Mouse (Mus musculus) gastrocnemius, postnatal 4 days (tissue): ENCODE measurements around the gene Babam2. TPM values are rescaled to one million over a fixed set of nuclear protein-coding genes. Genes with fewer than 3 reads are reported as not detected.
"Not testable (repeated sequence)": the region's sequence is repeated elsewhere in the genome, so short reads cannot be mapped to it uniquely, and the experiment has no call there.

Source experiments
- DNase-seq, 2 experiments: peaks; one replicate each; pipeline ENCODE4 v3.0.0; 2021 to 2022; ENCODE audit warnings: low spot score in 2 of 2, mixed read lengths in 2 of 2
- total RNA-seq, 2 experiments: library from RNA; stranded (reverse); gene quantifications; 2 replicates each; pipeline ENCODE4 v1.2.3; 2021

Gene Babam2
- total RNA-seq, 2 experiments from 2014 or later = 45.0 to 51.0 TPM

DNA sequence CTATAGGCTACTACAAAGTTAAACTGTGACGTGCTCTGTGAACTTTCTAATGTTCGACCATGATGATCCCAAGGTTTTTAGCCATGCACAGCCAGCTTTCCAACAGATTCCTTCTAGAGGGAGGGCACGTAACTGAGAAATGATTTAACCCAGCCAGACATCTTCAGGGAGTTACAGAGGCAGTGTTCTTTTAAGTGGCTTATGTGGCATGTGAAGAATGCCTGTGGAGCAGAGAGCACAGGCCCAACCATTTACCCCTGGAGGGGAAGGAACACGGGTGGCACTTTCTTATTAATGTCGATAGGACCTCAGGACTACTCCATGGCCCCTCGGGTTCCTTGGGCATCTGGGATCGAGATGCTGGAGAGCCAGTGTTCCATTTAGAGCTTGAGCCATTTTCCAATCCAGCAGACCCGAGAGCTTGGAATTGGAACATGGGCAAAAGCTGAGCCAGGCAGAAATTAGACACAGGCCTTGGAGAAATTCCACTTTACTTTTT lies 233.7 kb downstream of the Babam2 start:
- no peak for DNase-seq

DNA sequence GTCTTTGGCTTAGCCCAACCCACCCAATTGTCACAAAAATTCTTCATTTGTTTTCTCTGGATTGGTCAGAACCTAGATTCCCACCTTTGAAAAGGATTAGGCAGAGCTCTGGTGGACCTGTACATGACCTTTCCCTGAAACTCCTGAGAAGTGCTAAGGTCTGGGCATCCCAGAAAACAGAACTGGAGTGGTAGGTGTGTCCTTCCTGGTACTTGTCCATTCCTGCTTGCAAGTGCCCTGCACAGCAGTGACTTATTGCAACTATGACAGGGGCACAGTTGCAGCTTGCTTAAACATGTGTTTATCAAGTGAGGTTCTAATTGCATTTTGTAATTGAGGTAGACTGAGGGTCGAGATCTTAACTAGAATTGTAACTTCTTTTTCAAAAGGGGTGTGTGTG lies 234.2 kb downstream of the Babam2 start:
- DNase-seq = no peak

- DNase-seq = no peak
These were observed 235.8 kb downstream of the Babam2 start for GRCm38 (mm10) chr5:31933296-31933695.

DNA sequence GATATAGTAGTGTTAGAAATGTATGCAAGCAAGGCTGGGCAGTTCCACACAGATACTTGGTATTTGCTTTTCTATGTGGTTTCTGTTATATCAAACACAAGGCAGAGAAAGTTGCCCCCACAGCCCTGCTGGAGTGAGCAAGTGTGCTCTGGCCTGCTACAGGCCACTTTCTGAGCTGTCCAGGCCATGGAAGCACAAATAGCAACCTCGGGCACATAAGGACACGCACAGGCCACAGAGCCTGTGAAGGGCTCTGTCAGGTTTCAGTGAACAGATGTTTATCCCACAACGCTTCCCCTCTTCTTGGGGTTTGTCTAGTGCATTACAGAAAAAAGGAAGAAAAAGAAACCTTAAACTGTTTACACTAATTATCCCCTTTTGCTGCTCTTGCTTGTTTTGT lies 236.9 kb downstream of the Babam2 start:
- DNase-seq = no peak

GRCm38 (mm10) chr5:31935936-31936335 lies 238.5 kb downstream of the Babam2 start:
- DNase-seq = no peak

DNA sequence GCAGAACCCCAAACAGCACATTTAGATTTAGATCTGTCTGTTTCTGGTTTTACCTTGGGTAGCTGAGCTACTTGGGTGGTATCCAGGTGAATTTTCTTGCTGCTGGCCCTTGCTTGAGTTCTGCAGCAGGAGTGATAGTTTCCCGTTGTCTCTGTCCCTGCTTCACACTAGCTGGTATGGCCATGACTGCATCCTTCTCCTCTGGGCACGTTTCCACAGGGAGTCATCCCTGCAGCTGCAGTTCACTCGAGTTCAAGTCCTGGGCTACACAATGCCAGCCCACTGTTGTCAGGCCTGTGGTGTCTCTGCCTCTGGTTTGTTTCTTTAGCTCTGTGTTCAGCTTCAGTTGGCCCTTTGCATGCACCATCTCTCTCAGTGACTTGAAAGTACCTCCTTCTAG lies 239.0 kb downstream of the Babam2 start:
- no peak for DNase-seq

- no peak for DNase-seq
These were observed 243.4 kb downstream of the Babam2 start for GRCm38 (mm10) chr5:31940876-31941275.

- peak in 1 of 2 experiments; percentile 24 for DNase-seq
These were observed 249.7 kb downstream of the Babam2 start for GRCm38 (mm10) chr5:31947185-31947584.

GRCm38 (mm10) chr5:31949389-31949788 lies 251.9 kb downstream of the Babam2 start:
- no peak for DNase-seq

DNA sequence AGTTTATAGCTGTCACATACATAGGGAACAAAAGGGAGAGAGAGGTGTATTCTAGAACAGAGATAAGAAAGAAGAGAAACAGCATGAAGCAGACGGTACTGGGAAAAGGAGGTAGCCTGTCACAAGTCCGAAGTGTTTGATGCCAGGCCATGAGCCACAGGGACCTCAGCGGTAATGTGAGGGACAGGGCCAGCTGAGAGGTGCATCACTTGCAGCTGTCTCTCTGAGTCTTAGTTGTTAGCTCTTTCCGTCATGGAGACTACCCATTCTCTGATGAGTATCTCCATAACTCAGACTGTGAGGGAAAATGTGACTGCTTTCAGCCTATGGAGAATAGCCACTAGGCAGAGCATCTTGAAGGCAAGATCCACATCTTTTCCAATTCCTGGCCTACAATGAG lies 253.0 kb downstream of the Babam2 start:
- DNase-seq = no peak

GRCm38 (mm10) chr5:31955184-31955583 lies 257.7 kb downstream of the Babam2 start:
- DNase-seq = no peak

DNA sequence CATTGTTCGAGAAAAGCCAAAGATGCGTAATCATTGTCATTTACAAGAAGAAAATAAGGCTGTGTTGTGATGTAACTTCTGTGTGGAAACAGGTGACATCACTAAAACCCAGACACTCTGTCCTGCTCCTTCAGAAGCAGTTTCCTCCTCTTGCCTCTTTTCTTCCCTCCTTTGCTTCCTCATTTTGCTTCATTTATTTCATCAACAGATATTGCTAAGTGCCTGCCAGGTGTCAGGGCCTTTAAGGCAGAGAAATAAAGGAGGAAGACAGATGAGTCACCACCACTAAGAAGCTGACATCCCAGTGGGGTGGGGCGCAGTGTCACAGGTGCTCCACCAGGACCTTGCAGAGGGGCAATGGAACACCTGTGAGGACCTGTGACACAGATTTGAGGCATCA lies 258.9 kb downstream of the Babam2 start:
- DNase-seq = no peak

DNA sequence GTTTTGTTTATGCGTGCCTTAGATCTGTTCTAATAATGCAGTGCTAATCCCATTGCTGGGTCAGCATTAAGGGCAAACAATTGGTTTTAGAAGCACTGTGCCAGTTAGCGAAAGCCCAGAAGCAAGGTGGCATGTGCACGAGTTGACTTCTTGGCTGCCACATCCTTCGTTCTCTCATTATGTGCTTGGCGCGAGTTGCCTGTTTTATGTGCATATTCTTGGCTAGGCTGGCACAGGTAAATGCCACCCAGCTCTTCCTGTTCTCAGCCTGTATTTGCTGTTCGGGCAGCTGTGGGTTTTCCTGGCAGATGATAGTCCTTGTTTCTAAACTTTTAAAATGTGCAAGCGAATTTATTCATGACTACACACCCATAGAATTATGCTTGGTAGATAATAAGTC lies 262.4 kb downstream of the Babam2 start:
- DNase-seq = no peak

GRCm38 (mm10) chr5:31961423-31961822 lies 263.9 kb downstream of the Babam2 start:
- DNase-seq = no peak

DNA sequence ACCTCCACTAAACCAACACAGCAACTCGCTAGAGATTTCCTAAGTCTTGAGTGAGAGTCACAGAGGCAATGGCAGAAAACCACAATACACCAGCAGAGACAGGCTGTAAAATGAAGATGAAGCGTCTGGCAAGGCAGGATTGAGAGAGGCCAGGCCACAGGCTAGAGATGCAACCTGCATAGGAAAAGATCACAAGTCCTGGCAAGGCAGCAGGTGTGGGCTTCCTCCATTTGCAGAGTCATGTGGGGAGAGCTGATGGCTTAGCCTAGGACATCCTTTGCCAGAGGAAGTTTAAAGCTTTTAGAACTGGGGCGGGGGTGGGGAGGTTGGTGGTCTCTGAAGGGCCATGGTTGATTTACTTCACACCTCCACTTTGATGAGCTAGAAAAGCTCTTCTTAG lies 264.9 kb downstream of the Babam2 start:
- DNase-seq = no peak

GRCm38 (mm10) chr5:31963352-31963751 lies 265.9 kb downstream of the Babam2 start:
- DNase-seq = no peak

DNA sequence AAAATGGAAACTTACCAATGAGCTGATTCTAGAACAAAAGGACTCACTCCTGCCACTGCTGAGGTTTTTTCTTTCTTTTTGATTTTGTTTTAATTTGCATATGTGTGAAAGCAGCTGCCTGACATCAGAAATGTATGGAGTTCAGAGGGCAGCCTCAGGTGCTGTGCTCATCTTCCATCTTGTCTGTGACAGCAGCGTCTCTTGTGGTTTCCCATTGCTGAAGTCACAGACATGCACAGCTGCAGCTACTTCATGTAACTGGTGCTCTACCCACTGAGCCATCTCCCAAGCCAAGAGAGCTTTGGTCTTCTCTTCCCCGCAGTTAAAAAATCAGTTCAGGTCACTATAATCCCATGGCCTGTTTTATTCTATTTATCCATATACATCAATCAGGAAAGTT lies 266.4 kb downstream of the Babam2 start:
- no peak for DNase-seq

DNA sequence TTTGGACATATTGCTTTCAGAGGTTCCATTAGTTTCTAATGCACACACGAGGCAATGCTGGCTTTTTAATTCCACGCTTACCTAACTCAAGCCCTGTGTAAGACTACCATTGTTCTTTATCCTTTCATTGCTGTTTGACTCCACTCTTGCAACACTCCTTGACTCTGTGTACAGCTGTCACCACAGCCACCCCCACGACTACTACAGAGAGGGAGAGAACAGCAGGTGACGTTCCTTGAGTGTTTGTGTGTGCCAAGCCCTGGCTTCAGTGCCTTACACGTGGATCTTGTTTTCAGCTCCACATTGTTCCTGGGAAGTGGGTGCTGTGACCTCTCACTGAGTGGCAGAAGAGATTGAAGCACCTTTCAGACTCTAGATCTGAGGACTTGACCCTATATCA lies 269.3 kb downstream of the Babam2 start:
- DNase-seq = no peak

- no peak for DNase-seq
These were observed 270.0 kb downstream of the Babam2 start for GRCm38 (mm10) chr5:31967526-31967925.

- DNase-seq = no peak
These were observed 270.6 kb downstream of the Babam2 start for GRCm38 (mm10) chr5:31968046-31968506.

GRCm38 (mm10) chr5:31972416-31972815 lies 274.9 kb downstream of the Babam2 start:
- not testable (repeated sequence) for DNase-seq

DNA sequence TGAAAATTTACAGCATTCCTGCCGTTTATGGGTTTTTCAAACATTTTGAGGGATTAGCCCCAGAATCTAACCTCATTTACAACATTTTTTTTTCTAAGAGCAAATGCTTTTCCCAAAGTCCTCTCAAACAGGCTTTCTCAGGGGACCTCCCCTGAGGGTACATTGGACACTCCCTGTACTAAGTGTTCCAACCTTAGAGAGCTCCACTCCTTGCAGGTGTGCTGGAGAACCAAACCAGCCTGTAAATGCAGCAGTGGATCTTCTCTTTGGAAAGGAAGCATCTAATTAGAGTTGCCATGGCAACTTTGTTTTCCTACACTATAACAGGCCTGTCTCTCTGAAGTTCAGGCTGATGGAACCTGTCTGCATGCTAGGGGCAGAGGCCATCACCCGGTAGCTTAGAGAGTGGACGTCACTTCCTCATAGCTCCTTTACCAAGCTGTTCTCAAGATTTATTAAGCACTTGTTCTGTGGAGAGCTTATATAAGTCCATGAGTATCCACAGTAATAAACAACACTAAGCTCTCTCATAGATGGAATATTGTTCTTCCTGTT lies 277.2 kb downstream of the Babam2 start:
- DNase-seq = no peak

DNA sequence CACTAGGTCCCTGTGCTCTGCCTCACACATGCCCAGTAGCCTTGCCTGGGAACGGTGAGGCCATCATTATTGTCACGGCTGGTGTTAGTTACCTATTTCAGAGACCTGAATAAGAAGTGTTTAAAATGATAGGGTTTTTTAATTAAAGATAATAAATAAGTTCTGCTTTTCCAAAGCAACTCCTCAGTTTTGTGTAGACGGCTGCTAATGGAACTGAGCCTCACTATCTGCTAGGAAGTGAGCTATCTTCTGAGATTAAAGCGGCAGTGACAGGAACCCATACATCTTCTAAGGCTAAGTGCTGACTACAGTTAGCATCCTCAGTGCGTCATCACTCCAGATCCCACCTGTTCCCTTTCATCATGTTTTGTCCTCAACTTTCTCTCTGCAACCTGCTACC lies 284.6 kb downstream of the Babam2 start:
- DNase-seq = no peak

GRCm38 (mm10) chr5:31983161-31983560 lies 285.7 kb downstream of the Babam2 start:
- DNase-seq = no peak
